9 mouse cellular contexts compared by ENCODE assay signal in genomic region chr3:89911207-89911606, GRCm38 (mm10). TPM values are rescaled to one million over a fixed set of nuclear protein-coding genes. Genes with fewer than 3 reads are reported as not detected.
DNase-seq lines count a peak whose midpoint lies in the region; ATAC-seq and TF ChIP-seq lines count a peak whose summit lies in the region.
"Had no signal": no experiment of that assay in that cellular context is flagged by ENCODE, and none has a peak within 500 bp of the region (broad histone marks: within the 10 kb centered on the region; RNA-seq: fewer than 3 reads in every experiment).

No protein-coding gene starts in this region.

- H3K27ac ChIP-seq in liver, embryonic 11.5 days (ENCODE audit: low read depth, low read length), result no peak overlapping the region
- no peak overlapping the region for H3K27ac ChIP-seq in lung, embryonic 14.5 days (ENCODE audit: low read depth)

- WGBS in liver, embryonic 11.5 days, result 52% methylated on average over 3 of the region's 3 CpGs
- 76% methylated on average over 3 of the region's 3 CpGs for WGBS in lung, embryonic 14.5 days

- no peak overlapping the region for H3K4me3 ChIP-seq in liver, embryonic 11.5 days (ENCODE audit: low read depth, low read length)
- no peak overlapping the region for H3K4me3 ChIP-seq in lung, embryonic 14.5 days (ENCODE audit: low read depth, low read length)

- H3K4me1 ChIP-seq in liver, embryonic 11.5 days (replicated peaks; ENCODE audit: control insufficient read depth, insufficient read depth, low read length), result peaks cover 3% of the 10 kb centered on the region; the same call in 1 of the 2 replicates
- peaks cover 4% of the 10 kb centered on the region; the same call in 1 of the 2 replicates for H3K4me1 ChIP-seq in lung, embryonic 14.5 days (ENCODE audit: insufficient read depth)

- H3K27me3 ChIP-seq in liver, embryonic 11.5 days (replicated peaks; ENCODE audit: control insufficient read depth, insufficient read depth, low read length), result peaks cover 28% of the 10 kb centered on the region
- peaks cover 13% of the 10 kb centered on the region; the same call in 1 of the 2 replicates for H3K27me3 ChIP-seq in lung, embryonic 14.5 days (ENCODE audit: insufficient read depth, low read length)

- H3K9me3 ChIP-seq in liver, embryonic 11.5 days (ENCODE audit: control insufficient read depth, low read length), result no peaks in the 10 kb centered on the region
- no peaks in the 10 kb centered on the region for H3K9me3 ChIP-seq in lung, embryonic 14.5 days (ENCODE audit: low read depth, low read length)

- DNase-seq in adrenal gland, adult 2 months, result peak; percentile 43
- DNase-seq in adrenal gland, postnatal 25 days, result no peak
- peak; percentile 37 for DNase-seq in liver
- DNase-seq in liver, embryonic 11.5 days (ENCODE audit: low spot score), result no peak
- peak; percentile 20 for DNase-seq in lung, embryonic 14.5 days
- peak; percentile 86 for DNase-seq in spleen, postnatal 36 days (ENCODE audit: low spot score in 2 of 2)
- no peak for DNase-seq in urinary bladder, postnatal 25 days (ENCODE audit: low spot score)
- no peak for DNase-seq in adrenal gland, postnatal 14 days

- ATAC-seq in liver, embryonic 11.5 days (replicated peaks; ENCODE audit: low FRiP score), result no peak
- ATAC-seq in lung, embryonic 14.5 days (ENCODE audit: insufficient read depth), result no peak
- ATAC-seq: midbrain, embryonic 16.5 days had no signal

- no peak overlapping the region for H3K4me2 ChIP-seq in liver, embryonic 11.5 days
- no peak overlapping the region for H3K4me2 ChIP-seq in lung, embryonic 14.5 days

- no peak for TF ChIP-seq CTCF in lung, embryonic 14.5 days (IDR thresholded peaks at IDR 0.05; ENCODE audit: low read depth)

- no peak overlapping the region for H3K9ac ChIP-seq in liver, embryonic 11.5 days (ENCODE audit: low read depth, low read length)
- no peak overlapping the region for H3K9ac ChIP-seq in lung, embryonic 14.5 days

- no peaks in the 10 kb centered on the region for H3K36me3 ChIP-seq in liver, embryonic 11.5 days (ENCODE audit: control insufficient read depth, insufficient read depth, low read length)
- H3K36me3 ChIP-seq in lung, embryonic 14.5 days (ENCODE audit: insufficient read depth), result no peaks in the 10 kb centered on the region

RNA-seq across cellular contexts. Expression of gene Il6ra, which starts 1.8 kb away (rescaled TPM):
- total RNA-seq in adrenal gland, adult 2 months (2021), result 10 to 100 TPM in 1 of 2 experiments, 1 to 10 TPM in 1; 7.9 to 11.5 TPM
- polyA plus RNA-seq in adrenal gland, adult 2 months (2012; rRNA removed), result 5.2 and 5.3 TPM in 2 replicates
- total RNA-seq in adrenal gland, postnatal 25 days (2021), result 4.9 and 5.2 TPM in 2 replicates
- 0.71 and 1.0 TPM in 2 replicates for polyA plus RNA-seq in liver, embryonic 11.5 days (2014; fragmentation: Nextera tagmentation; extraction: Ambion mirVana)
- polyA plus RNA-seq in lung, embryonic 14.5 days (2014; fragmentation: Nextera tagmentation; extraction: Ambion mirVana), result 1.4 and 1.7 TPM in 2 replicates
- total RNA-seq in adrenal gland, postnatal 14 days (2021), result 11.3 and 11.5 TPM in 2 replicates

RNA-seq across cellular contexts. Expression of gene Atp8b2, which starts 52.1 kb away (rescaled TPM):
- total RNA-seq in adrenal gland, adult 2 months (2021), result 10 to 100 TPM; 31.9 to 40.1 TPM
- polyA plus RNA-seq in adrenal gland, adult 2 months (2012; rRNA removed), result 32.5 and 51.2 TPM in 2 replicates
- total RNA-seq in adrenal gland, postnatal 25 days (2021), result 34.6 and 43.0 TPM in 2 replicates
- 7.7 and 9.1 TPM in 2 replicates for polyA plus RNA-seq in liver, embryonic 11.5 days (2014; fragmentation: Nextera tagmentation; extraction: Ambion mirVana)
- polyA plus RNA-seq in lung, embryonic 14.5 days (2014; fragmentation: Nextera tagmentation; extraction: Ambion mirVana), result 20.5 and 20.8 TPM in 2 replicates
- total RNA-seq in adrenal gland, postnatal 14 days (2021), result 33.7 and 46.4 TPM in 2 replicates

Comparison
In these comparisons a context has a peak if more than half of its experiments do, and no peak if none do; other contexts are left out.
1. DNase-seq: peak in adrenal gland, adult 2 months (single experiment), liver (single experiment), lung, embryonic 14.5 days (single experiment) and spleen, postnatal 36 days (2 of 2); none in adrenal gland, postnatal 25 days (single experiment), liver, embryonic 11.5 days (single experiment), urinary bladder, postnatal 25 days (single experiment) and adrenal gland, postnatal 14 days (single experiment).